Mouse (Mus musculus): ENCODE data around the gene Cib1.

The Cib1 gene

DNA sequence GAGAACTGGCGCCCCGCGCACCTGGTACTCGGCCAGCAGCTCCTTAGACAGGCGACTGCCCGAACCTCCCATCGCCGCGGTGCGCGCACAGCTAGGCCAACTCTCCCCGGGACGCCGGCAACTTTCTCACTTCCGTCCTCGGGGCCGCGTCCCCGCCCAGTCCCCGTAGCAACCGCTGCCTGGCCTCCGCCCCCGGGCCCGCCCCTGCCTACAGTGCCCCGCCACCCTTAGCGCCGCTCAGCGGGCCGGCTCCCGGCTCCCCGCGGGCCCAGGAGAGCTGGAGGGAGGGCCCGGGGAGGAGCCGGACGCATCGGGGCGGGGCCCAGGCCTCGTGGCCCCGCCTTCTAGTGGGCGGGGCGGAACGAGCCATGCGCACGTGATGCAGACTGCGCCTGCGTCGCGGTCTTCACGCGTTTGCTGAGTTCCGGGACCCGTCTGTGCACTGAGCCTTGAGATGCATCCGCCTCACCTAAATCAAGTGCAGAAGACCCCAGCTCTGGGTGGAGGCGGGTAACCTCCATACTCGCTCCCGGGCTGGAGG, at the start of gene Cib1, which contains the start of gene Gdpgp1:
Cib1 (minus strand) TSS at position 325 of the 541 bp plus-strand sequence.
Gdpgp1 (plus strand) TSS at position 377 of the 541 bp plus-strand sequence.
- peak; percentile 95 for DNase-seq (ENCODE audit: low spot score)

DNA sequence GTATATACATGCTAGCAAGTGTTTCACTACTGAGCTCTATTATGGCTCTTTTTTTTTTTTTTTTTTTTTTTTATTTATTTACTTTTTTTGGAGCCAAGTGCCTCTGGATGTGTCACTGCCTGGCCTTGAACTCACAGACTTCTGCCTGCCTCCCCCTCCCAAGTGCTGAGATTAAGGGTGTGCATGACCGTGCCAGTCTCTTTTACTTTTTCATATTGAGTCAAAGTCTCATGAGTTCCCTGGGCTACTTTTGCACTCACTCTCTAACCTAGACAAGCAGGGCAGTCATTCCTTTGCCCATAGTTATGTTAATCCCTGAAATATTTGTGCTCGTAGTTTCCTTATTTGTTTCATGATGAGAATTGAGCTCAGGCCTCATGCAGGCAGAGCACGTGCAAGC, 49.0 kb upstream of the Cib1 start:
- DNase-seq (ENCODE audit: low spot score) = no peak

DNA sequence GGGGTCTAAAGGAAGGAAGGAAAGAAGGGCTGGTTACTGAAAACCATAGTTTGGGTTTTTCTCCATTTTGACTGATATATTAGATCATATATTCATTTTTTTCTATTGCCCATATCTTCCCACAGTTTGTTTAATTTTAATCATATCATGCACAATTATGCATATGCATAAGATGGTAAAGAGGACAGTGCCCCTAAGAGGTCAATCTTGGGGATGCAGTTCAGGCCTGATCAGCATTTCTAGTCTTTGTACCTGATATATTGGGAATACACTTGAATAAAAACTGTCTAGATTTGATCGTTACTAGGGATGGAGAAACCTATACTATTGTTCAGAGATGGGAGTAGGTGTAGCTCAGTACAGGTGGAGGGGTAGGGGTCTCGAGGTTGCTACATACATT, 48.4 kb upstream of the Cib1 start:
- DNase-seq (ENCODE audit: low spot score) = no peak

DNA sequence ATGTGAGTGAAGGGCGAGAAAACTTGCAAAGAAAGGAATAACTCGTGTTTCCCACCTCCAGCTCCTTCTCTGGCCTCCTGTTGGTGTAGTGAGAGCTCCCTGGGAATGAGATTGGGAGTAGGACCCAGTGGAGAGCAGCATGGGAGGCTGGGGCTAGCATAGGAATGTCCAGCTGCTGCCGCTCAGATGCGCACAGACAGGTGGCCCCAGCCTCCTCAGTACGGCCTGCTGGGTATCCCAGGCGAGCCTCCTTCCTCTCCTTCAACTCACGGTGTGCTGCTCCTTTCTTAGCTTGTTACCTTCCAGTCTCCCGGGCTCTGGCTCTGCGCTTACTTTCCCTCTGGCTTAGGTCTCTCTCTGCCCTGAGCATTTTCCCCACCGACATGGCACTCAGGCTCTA, 47.4 kb upstream of the Cib1 start:
- no peak for DNase-seq (ENCODE audit: low spot score)

DNA sequence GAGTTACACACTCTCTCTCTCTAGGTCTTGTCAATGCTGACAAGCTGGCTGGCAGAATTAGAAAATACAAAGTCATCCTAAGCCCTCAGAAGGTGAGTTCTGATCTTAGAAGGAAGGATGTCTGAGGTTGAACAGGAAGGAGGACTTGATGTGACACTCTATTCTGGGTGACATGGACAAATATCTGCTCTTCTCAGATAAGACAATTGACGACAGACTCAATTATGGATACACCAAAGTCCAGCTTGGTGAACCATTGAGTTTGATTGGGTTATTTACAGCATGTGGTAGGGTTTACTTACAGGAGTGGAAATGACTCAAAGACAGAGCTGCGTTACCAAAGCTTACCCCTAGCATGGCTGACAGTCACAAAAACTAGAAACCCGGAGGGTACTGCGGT, 43.8 kb upstream of the Cib1 start:
- no peak for DNase-seq (ENCODE audit: low spot score)

DNA sequence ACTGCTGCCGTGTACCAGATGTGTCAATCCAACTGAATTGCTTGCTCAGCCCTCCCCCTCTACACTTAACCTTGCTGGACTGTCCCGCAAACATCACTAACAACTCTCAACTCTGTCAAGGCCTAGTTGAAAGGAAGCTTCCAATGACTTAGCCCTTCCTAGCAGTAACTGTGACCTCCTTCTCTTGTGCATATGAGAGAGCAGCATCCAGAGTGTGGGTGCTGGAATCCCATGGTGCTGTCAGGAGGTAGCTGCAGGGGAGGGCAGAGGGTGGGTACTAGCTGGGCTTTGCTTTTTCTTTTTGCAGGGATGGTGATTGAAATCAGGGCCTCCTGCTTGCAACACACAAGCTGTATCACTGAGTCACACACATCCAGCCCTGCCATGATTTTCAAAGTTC, 40.8 kb upstream of the Cib1 start:
- no peak for DNase-seq (ENCODE audit: low spot score)

DNA sequence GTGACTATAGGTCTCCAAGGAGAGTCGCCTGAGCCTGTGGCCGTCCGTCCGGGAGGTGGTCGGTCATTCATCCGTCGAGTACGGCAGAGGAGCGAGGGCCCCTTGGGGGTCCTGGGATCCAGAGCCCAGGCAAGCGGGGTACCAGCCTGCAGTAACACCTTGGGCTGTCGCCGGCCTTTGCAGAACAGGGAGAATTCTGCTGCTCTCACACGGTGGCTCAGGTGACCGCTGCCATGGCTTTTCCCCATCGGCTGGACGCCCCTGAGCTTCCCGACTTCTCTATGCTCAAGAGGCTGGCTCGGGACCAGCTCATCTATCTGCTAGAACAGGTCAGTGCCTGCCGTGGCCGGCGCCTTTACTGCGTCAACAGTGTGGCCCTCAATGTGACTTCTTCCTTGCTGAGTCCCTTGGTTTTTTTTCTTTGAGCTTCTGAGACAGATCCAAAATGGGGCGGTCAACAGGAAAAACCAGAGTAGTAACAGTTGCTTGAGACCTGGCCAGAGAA, 37.2 kb upstream of the Cib1 start:
- DNase-seq (ENCODE audit: low spot score) = peak; percentile 49

DNA sequence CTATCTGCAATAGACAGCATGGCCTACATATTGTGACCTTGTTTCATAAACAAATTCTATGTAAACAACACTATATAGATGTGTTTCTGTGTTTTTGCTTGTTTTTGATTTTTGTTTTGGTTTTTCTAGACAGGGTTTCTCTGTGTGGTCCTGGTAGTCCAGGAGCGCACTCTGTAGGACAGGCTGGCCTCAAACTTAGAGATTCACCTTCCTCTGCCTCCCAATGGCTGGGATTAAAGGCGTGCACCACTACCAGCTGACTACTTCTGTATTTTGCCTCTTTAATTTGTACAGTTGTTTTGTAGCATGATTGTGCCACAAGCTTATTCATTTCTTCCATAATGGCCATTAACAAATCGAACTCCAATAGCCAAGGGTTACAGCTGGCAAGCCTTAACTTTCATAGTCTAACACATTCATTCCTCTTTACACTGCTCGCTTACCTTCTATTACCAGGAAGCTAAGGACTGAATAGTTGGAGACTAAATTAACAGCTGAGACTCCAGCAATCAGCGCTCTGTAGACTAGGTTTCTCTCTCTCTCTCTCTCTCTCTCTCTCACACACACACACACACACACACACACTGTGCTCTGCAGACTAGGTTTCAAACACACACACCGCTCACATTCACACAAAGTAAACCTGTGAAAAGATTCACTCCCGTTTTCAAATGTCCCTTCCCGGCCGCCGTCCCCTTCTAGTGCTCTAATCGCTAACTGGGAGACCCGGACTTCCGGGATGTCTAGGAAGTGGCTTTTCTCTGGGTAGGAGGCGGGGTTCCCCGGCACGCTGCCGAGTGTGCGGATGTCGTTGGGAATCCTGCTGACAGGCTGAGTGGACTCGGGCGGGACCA, 36.5 kb upstream of the Cib1 start, which contains the start of gene Vps33b:
Vps33b (plus strand) TSS at position 753 of the 854 bp plus-strand sequence.
- peak; percentile 94 for DNase-seq (ENCODE audit: low spot score)

DNA sequence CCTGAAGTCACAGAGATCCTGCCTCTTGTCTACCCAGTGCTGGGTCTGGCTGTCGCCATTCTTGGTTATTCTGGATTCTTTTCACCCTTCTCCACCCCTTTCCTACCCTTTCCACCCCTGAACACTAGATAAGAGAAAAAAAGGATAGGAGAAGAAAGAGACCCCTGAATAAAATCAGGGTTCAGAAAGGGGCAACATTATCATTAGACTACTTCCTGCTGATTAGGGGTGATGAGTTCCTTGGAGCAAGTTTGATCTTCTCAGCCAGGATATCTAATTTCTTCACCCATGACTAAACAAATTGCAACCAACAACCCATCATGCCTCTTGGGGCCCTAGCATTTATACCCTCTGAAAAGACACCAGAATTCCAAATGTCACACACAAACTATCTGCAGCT, 35.2 kb upstream of the Cib1 start:
- DNase-seq (ENCODE audit: low spot score) = no peak

DNA sequence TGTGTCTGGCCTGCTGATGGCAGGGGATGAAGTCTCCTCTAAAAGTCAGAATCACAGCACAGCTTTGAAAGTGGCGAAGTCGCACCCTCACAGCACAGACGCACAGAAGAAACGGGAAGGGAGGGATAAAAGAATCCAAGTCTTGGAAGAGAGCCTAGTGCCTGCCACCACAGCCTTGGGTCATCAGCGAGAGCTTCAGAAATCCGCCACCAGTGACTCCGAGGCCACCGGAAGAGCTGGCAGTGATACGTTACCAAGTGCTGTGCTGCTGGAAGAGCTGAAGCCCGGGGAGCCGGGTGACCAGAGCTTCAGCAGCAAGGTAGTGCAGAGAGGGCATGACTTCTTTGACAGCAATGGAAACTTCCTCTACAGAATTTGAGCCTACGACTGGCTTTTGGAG, 32.0 kb upstream of the Cib1 start:
- DNase-seq (ENCODE audit: low spot score) = no peak

DNA sequence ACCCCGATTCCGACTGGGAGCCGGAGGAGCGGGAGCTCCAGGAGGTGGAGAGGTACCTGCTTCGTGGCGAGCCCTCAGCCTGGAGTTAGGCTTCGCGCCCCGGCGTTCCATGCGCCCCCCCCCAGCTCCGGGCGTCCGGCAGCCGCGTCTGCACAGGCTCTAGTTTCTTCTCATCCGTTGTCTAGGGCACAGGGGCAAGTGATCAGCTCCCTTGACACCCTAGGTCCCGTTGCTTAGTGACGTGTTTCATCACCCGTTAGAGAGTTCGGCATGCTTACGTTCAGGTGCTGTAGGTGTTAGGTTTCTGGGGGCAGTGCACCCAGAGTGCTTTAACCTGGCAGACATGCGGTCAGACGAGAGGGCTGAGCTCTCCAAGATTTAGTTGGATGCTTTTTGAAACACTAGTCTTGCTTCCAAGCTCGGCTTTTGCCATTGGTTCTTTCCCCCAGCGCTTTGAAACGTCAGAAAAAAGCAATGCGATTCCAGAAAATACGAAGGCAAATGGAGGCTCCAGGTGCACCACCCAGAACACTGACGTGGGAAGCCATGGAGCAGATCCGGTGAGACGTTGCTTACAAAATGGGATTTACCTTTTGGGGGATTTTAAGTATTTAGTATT, 28.9 kb upstream of the Cib1 start:
- DNase-seq (ENCODE audit: low spot score) = peak; percentile 45

DNA sequence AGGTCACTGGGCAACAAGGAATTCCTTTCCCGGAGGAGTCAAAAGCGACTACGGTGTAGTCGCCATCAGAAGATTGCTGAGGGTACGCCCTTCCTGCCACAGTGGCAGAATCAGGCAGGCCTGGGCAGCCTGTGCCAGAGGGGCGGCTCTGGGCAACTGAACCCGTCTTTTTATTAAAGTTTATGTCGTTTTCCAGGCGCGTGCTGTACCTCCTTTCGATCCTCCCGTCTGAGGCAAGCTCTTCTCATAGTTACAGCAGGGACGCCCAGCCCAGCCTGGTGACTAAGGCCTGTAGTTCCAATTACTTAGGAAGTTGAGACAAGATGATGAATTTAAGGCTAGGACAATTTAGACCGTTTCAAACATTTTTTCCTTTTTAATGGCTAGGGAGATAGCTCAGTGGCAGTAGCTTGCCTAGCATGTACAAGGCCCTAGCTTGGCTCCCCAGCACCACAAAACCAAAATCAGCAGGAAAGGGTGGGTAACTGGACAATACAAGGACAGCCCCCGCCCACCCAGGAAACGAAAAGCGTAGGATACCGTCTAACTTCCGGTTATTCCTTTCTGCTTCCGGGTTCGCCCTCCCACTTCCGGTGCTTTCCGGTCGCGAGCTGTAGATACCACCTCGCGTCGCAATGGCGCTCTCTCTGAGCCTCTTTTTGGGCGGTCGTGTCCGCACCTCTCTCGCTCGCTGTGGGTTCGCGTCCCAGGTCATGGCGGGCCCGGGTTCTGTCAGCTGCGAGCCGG, 28.2 kb upstream of the Cib1 start, which contains the start of gene Ngrn:
Ngrn (plus strand) TSS at position 591 of the 747 bp plus-strand sequence.
- DNase-seq (ENCODE audit: low spot score) = peak; percentile 89

DNA sequence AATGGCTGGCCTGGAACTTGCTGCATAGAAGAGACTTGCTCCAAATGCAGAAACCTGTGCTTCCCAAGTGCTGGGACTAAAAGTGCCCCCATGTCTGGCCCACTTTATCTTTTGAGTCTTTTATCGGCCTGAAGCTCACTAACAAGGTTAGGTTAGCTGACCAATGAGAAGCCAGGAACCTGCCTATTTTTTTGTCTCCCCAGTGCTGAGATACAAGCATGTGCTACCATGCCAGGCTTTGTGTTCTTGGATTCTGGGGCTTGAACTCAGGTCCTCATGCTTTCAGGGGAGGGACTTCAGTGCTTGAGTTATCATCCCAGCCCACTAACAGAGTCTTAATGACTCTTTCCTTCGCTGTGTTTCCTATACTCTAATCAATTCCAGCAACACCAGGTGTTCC, 25.1 kb upstream of the Cib1 start:
- DNase-seq (ENCODE audit: low spot score) = no peak

DNA sequence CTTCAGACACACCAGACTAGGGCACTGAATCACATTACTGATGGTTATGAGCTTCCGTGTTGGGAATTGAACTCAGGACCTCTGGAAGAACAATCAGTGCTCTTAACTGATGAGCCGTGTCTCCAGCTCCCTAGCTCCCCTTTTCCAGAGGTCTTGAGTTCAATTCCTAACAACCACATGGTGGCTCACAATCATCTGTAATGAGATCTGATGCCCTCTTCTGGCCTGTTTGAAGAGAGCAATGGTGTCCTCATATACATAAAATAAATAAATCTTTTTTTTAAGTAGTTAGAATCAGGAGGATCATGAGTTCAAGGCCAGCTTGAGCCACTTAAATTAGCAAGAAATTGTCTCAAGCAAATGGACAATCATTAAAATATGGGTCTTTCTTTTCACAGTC, 23.4 kb upstream of the Cib1 start:
- DNase-seq (ENCODE audit: low spot score) = no peak

DNA sequence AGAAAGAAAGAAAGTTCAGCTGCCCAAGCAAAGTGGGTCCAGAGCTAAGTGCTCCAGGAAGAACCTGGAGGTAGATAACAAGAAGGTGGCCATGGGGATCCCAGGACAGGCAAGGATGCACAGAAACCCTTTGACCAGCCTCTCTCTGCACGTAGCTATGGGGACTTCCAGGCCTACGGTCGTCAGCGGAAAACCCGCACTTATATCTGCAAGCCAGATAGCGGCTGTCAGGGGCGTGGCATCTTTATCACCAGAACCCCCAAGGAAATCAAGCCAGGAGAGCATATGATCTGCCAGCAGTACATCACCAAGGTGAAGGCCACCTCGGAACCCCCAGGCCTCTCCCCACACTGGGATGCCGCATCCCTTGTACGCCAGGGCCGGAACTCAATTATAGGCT, 20.3 kb upstream of the Cib1 start:
- no peak for DNase-seq (ENCODE audit: low spot score)

DNA sequence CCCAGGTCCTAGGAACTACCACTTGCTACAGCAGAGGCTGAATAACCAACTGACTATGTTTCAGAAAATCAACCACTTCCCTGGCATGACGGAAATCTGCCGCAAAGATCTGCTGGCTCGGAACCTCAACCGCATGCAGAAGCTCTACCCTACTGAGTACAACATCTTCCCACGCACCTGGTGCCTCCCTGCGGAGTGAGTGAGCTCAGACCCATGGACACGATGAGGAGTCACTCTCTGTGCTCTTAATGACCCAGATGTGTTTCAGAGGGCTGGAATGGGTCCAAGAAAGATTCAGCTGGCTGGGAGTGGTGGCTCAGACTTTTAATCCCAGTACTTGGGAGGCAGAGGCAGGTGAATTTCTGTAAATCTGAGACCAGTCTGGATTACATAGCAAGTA, 19.8 kb upstream of the Cib1 start:
- no peak for DNase-seq (ENCODE audit: low spot score)

DNA sequence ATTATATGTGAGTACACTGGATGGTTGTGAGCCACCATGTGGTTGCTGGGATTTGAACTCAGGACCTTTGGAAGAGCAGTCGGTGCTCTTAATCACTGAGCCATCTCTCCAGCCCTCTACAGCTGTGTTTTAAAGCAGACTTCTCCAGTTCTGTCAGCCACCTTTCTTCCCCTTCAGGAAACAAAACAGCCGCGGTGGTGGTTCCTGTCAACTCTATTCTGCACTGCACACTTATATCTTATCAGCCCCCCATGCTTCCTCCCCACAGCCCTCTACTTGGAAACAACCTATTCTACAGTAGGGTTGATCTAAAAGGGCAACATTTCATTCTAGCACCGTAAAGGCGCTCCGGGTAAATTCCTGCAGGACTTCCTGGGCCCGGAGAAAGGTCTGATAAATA, 14.2 kb upstream of the Cib1 start:
- no peak for DNase-seq (ENCODE audit: low spot score)

DNA sequence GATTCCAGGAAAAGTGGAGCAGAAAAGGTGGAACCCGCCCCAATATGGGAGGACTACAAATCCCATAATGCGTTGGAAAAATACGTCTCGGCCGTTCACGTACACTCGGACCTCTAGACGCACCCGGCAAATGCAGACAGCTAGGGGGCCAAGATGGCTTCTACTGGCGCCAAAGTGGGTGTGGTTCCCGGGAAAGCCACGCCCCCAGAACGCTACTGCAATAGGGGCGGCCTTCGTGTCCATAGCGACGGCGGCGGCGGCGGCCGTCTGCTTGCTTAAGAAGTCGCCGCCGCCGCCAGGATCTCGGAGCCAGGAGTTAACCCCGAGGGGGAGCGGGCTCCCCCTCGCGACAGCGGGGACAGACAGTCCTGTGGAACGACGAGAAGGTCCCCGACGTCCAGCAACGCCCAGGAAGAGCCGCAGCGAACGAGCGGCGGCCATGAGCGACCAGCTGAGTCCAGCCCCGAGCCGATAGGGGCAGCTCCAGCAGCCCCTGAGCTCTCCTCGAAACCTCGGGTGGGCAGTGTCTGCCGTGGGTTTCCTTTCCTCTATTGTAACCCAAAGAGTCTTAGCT, 13.6 kb upstream of the Cib1 start, which contains the start of gene Ttll13:
Ttll13 (plus strand) TSS at position 229 of the 574 bp plus-strand sequence.
- DNase-seq (ENCODE audit: low spot score) = peak; percentile 98

DNA sequence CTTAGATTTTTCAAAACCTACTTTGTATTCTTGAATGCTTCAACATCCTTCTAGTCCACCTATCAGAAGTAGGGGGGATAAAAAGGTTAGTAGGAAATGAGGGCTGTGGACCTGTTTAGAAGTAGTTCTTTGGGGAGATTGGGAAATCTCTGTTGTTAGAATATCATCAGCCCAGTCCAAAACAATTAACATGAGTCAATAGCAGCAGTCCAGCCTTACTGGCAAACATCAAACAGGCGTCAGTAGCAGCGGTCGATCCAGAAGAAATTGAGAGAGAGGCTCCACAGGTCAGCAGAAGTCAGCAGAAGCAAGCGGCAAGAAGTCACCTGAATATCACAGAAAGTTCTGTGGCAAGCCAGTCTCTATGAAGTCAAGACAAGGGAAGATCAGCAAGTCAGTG, 12.2 kb upstream of the Cib1 start:
- DNase-seq (ENCODE audit: low spot score) = no peak

DNA sequence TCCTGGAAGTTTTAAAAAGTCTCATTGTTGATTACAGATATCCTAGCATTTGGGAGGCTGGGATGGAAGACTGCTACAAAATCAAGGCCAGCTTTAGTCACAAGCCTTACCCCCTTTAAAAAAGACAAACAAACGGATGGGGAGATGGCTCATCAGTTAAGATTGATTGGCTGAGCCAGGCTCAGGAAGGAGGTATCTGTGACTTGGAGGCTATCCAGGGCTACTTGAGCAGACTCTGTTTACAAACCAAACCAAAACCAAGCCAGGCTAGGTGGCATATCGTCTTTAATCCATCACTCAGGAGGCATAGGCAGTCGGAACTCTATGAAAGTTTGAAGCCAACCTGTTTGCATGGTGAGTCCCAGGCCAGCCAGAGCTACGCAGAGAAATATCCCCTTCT, 9.0 kb upstream of the Cib1 start:
- DNase-seq (ENCODE audit: low spot score) = no peak

DNA sequence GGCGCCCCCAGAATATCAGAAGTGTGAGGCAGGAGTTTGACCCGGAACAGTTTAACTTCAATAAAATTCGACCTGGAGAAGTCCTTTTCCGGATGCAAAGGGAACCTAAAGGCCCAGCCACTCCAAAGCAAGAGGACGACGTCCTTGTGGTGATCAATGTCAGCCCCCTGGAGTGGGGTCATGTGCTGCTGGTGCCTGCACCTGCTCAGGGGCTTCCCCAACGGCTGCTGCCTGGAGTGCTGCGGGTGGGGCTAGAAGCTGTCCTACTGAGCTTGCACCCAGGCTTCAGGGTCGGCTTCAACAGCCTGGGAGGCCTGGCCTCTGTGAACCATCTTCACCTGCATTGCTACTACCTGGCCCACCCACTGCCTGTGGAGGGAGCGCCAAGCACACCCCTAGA, 5.9 kb upstream of the Cib1 start:
- no peak for DNase-seq (ENCODE audit: low spot score)

DNA sequence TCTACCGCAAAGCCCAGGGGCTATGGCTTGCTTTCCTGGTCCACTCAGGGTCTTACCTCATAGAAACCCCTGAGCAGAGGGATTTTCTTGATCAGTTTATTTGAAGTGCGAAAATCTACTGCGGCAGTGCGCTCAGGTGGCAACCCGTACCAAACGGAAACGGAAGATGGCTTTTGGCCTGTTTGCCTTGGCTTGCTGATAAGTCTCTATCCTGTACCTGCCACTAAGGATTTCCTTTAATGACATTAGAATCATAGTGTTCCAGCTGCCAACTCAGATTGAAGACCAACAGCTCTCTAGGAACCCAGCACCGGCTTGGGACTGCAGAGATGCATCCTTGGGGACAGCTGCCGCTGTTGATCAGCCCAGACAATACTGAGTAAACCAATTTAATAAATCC, 1.2 kb upstream of the Cib1 start:
- DNase-seq (ENCODE audit: low spot score) = no peak
